Mouse (Mus musculus) telencephalon, adult 2 months (tissue): ENCODE data around the gene Tmem184a.
A peak's percentile ranks its signal among the peaks of the same experiment; 100 is the strongest.

Experiments used
- DNase-seq: peaks from one replicate; pipeline ENCODE4 v3.0.0-alpha.2; 2011; ENCODE audit warnings: low read depth, low spot score

Gene Tmem184a

GRCm38 (mm10) chr5:139793338-139794089, 26.2 kb downstream of the Tmem184a start:
- no peak for DNase-seq

- DNase-seq, result no peak
Observed at GRCm38 (mm10) chr5:139792966-139793337, 26.8 kb downstream of the Tmem184a start.

- no peak for DNase-seq
Observed at GRCm38 (mm10) chr5:139792159-139792775, 27.4 kb downstream of the Tmem184a start.

- DNase-seq, result peak; percentile 64
Observed at GRCm38 (mm10) chr5:139791227-139792158, 28.2 kb downstream of the Tmem184a start, which contains the start of gene Mafk. Gene Mafk, plus strand, starts transcription at chr5:139791513.

GRCm38 (mm10) chr5:139789466-139789865, 30.3 kb downstream of the Tmem184a start:
- DNase-seq, result no peak

- no peak for DNase-seq
Observed at GRCm38 (mm10) chr5:139781406-139781805, 38.3 kb downstream of the Tmem184a start.

GRCm38 (mm10) chr5:139776966-139777365, 42.8 kb downstream of the Tmem184a start:
- no peak for DNase-seq

GRCm38 (mm10) chr5:139775216-139775926, 44.3 kb downstream of the Tmem184a start, which contains the start of gene Ints1:
Gene Ints1, minus strand, starts transcription at chr5:139775674.
- peak; percentile 96 for DNase-seq

- no peak for DNase-seq
Observed at GRCm38 (mm10) chr5:139768216-139768615, 51.5 kb downstream of the Tmem184a start.

GRCm38 (mm10) chr5:139764296-139764695, 55.4 kb downstream of the Tmem184a start:
- no peak for DNase-seq

GRCm38 (mm10) chr5:139758096-139758495, 61.6 kb downstream of the Tmem184a start:
- DNase-seq, result peak; percentile 81

- DNase-seq, result no peak
Observed at GRCm38 (mm10) chr5:139756586-139756985, 63.1 kb downstream of the Tmem184a start.

- no peak for DNase-seq
Observed at GRCm38 (mm10) chr5:139756135-139756534, 63.6 kb downstream of the Tmem184a start.

- no peak for DNase-seq
Observed at GRCm38 (mm10) chr5:139754753-139755152, 65.0 kb downstream of the Tmem184a start.
